Mouse (Mus musculus) myocyte (in vitro differentiated cells): ENCODE data around the gene Prr14.

ENCODE experiments used
- E2F4 ChIP-seq: IDR thresholded peaks from one replicate; pipeline ENCODE4 v1.6.1; 2011; ENCODE audit warnings: mild to moderate bottlenecking, control low read depth, moderate library complexity; ENCODE audit not compliant: insufficient read depth
- MAX ChIP-seq: IDR thresholded peaks from one replicate; pipeline ENCODE4 v1.6.1; 2011; ENCODE audit warnings: low read depth, mild to moderate bottlenecking, control low read depth
- MYOD1 ChIP-seq, 3 experiments: IDR thresholded peaks; one replicate each; pipeline ENCODE4 v1.6.1; 2011; ENCODE audit warnings: control low read depth in 2 of 3, low read depth in 2 of 3, mild to moderate bottlenecking in 2 of 3, moderate library complexity in 1 of 3; ENCODE audit not compliant: insufficient read length in 2 of 3, control insufficient read depth in 1 of 3
- POLR2A ChIP-seq: IDR thresholded peaks from one replicate; pipeline ENCODE4 v1.6.1; 2011; ENCODE audit warnings: low read depth, mild to moderate bottlenecking, control low read depth, moderate library complexity; ENCODE audit not compliant: insufficient read length
- POLR2AphosphoS2 ChIP-seq: IDR thresholded peaks from one replicate; pipeline ENCODE4 v1.6.1; 2011; ENCODE audit warnings: low read depth, control low read depth; ENCODE audit not compliant: insufficient read length
- REST ChIP-seq: IDR thresholded peaks from one replicate; pipeline ENCODE4 v1.6.1; 2011; ENCODE audit warnings: mild to moderate bottlenecking, control low read depth, moderate library complexity; ENCODE audit not compliant: insufficient read depth, insufficient read length
- TCF3 ChIP-seq: IDR thresholded peaks from one replicate; pipeline ENCODE4 v1.6.1; 2011; ENCODE audit warnings: low read depth, control low read depth; ENCODE audit not compliant: insufficient read length

GRCm38 (mm10) chr7:127485416-127485815, 26.0 kb downstream of the Prr14 start:
- no peak for TF ChIP-seq POLR2A
- no peak for TF ChIP-seq REST
- no peak for TF ChIP-seq MYOD1 (IDR thresholded peaks at IDR 0.05; ENCODE audit: control insufficient read depth in 1 of 3, insufficient read length in 2 of 3, low read depth in 2 of 3)
- no peak for TF ChIP-seq E2F4
- no peak for TF ChIP-seq POLR2AphosphoS2
- TF ChIP-seq MAX = no peak
- no peak for TF ChIP-seq TCF3
